Mouse (Mus musculus): ENCODE measurements around the gene Rgs10. TPM values are rescaled to one million over a fixed set of nuclear protein-coding genes. Genes with fewer than 3 reads are reported as not detected.
A peak's percentile ranks its signal among the peaks of the same experiment; 100 is the strongest.

The Rgs10 gene
- polyA plus RNA-seq, 1 experiment from 2014 or later, result 315 TPM

DNA sequence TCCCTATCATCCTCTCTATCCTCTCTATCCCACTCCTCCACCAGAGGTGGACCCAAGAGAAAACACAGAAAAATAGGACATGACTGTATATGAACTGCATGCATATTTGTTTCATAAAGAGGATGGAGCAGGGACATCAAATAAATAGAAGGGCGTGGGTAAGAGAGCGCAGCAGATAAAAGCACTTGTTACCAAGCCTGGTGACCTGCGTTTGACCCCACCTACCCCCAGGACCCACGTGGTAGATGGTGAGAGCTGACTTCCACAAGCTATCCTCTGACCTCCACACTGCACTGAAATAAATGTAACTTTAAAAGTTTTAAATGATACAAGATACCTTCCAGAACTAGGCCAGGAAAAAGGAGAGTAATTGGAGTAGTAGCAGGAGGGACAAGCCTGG is 24.8 kb downstream of the Rgs10 start:
- 80% methylated on average over 4 of the region's 4 CpGs for WGBS (ENCODE audit: missing documents)
- Histone ChIP-seq H3K79me2 (ENCODE audit: inconsistent target) (peaks cover 36% of the 10 kb centered on the region; the same call in 1 of the 2 replicates), H3K27ac (peak overlapping the region; percentile 100), H3K4me3 (ENCODE audit: inconsistent target) (no peak overlapping the region), H3K36me3 (ENCODE audit: inconsistent target) (peaks cover 3% of the 10 kb centered on the region; the same call in 1 of the 2 replicates)

GRCm38 (mm10) chr7:128392972-128393314 is 25.6 kb downstream of the Rgs10 start:
- Histone ChIP-seq H3K4me3 (ENCODE audit: inconsistent target) (no peak overlapping the region), H3K79me2 (ENCODE audit: inconsistent target) (peaks cover 29% of the 10 kb centered on the region; the same call in 1 of the 2 replicates), H3K36me3 (ENCODE audit: inconsistent target) (peaks cover 11% of the 10 kb centered on the region; the same call in 1 of the 2 replicates), H3K27ac (peak overlapping the region; percentile 100)
- WGBS (ENCODE audit: missing documents), result 15% methylated on average over 3 of the region's 5 CpGs

DNA sequence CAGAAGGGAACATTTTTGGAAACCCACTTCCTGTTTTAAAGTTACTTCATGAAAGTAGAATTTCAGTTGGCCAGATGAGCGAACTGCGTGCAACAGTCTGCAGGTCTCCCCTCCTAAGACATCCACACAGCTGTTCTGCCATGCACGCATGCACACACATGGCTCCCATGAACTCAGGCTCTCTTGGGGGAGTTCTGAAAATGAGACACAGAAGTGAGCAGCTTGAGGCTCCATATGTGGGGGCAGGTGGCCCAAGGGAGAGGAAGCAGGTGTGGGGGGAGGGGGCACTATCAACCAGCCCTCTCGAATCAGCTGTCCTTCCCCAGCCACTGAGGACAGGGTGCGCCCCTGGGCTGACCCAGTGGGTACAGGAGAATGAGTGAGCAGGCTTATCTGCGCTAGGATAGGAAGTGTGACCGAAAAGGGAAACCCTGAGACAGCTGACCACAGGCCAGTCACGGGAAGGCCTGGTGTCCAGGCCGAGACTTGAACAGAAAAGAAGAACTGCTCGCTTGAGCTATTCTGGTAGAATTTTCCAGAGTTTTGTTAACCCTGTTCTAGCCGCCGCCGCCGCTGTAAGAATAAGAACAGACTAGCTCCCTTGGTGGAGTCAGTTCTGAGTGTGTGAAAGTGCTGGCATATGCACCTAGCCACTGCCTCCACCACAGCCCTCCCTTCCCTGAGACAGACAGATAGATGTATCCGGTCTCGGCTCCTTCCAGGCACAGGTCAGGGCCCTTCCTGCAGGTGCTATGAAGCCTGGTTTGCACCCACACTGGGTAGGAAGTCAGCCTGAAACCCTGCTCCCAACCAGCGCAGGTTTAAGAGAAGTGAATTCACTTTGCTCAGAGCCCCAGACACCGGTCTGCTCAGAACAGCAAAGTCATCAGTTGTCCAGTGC is 26.2 kb downstream of the Rgs10 start:
- Histone ChIP-seq H3K36me3 (ENCODE audit: inconsistent target) (peaks cover 11% of the 10 kb centered on the region; the same call in 1 of the 2 replicates), H3K4me3 (ENCODE audit: inconsistent target) (no peak overlapping the region), H3K27ac (peak overlapping the region; percentile 100), H3K79me2 (ENCODE audit: inconsistent target) (peaks cover 23% of the 10 kb centered on the region; the same call in 1 of the 2 replicates)
- under 1% methylated on average over 18 of the region's 18 CpGs for WGBS (ENCODE audit: missing documents)

DNA sequence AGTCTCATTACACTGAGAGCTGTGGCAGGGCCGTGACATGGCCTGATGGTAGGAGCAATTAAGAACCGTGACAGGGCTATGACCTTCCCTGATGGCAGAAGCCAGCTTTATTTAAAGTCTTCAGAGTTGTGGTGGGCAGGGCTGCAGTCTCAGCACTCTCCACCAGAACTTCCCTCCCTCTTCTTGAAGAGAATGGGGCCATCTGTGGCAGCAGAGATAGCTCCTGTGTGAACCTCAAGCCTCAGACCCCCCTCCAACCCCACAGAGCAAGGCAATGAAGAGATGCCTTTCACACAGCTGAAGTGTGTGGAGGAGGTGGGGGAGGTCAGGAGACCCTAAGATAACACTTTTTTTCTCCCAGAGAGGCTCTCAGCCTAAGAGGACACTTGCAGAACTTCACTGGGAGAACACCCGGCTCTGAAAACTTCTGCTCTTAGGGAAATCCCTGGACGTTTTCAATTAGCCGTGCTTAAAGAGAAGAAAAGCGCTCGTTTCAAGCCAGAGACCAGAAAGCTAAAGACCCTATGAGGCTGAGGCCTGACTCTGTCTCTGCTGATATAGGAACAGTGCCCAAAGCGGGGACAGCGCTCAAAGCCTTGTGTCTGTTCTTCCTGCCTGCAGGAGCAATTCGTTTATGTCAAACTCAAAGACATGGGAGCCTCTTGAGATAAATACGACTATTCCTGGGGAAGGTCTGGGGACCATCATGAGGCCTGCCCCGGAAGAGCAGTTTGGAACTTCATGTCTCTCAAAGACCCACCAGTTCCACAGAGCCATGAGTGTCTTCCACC is 27.1 kb downstream of the Rgs10 start:
- 36% methylated on average over 12 of the region's 12 CpGs for WGBS (ENCODE audit: missing documents)
- Histone ChIP-seq H3K36me3 (ENCODE audit: inconsistent target) (peaks cover 11% of the 10 kb centered on the region; the same call in 1 of the 2 replicates), H3K4me3 (ENCODE audit: inconsistent target) (no peak overlapping the region), H3K27ac (peak overlapping the region; percentile 100), H3K79me2 (ENCODE audit: inconsistent target) (peaks cover 18% of the 10 kb centered on the region; the same call in 1 of the 2 replicates)

- peaks cover 20% of the 10 kb centered on the region; the same call in 1 of the 2 replicates for H3K36me3 ChIP-seq (ENCODE audit: inconsistent target)
- H3K4me3 ChIP-seq (ENCODE audit: inconsistent target), result no peak overlapping the region
- no peak overlapping the region for H3K27ac ChIP-seq
Observed at GRCm38 (mm10) chr7:128388968-128389367, 29.6 kb downstream of the Rgs10 start.

DNA sequence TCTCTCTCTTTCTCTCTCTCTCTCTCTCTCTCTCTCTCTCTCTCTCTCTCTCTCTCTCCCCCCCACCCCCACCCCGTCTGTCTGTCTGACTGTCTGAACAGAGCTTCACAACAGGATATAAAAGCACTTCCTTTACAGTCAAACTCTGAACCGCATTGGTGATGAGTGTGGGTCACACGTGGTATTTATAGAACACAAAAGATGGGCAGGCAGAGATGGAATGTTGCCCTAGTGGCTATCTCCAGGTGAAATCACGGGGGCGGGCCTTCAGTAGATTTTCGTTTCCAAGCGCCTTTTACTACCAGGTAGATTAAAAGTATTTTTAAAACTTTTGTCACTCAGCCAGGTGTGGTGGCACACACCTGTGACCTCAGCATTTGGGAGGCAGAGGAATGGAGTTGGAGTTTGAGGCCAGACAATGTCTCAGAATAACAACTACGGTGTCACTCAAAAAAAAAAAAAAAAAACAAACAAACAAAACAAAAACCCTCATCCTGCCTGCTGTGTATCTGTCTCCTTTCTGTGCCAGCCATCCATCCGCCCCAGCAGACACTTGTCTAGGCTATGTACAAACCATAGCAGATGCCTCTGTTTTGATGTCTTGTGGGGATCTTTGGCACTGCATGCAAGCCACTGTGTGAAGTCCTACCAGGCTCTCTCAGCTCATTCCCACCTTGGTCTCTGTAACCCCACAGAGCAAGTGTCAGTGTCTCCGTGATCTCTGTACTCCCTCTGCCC is 34.7 kb downstream of the Rgs10 start:
- 0 out of 2 replicates have a peak overlapping the region, but pooled peaks have one; percentile 12 for H3K27ac ChIP-seq
- H3K36me3 ChIP-seq (ENCODE audit: inconsistent target), result peaks cover 19% of the 10 kb centered on the region; the same call in 1 of the 2 replicates

More at GRCm38 (mm10) chr7:128388968-128389367, 29.6 kb downstream of the Rgs10 start:
- 92% methylated on average over 7 of the region's 7 CpGs for WGBS (ENCODE audit: missing documents)
- H3K79me2 ChIP-seq (ENCODE audit: inconsistent target), result peaks cover 19% of the 10 kb centered on the region; the same call in 1 of the 2 replicates

GRCm38 (mm10) chr7:128383189-128383725 is 35.3 kb downstream of the Rgs10 start:
- no peak overlapping the region for H3K4me3 ChIP-seq (ENCODE audit: inconsistent target)
- peaks cover 26% of the 10 kb centered on the region; the same call in 1 of the 2 replicates for H3K79me2 ChIP-seq (ENCODE audit: inconsistent target)
- 43% methylated on average over 7 of the region's 7 CpGs for WGBS (ENCODE audit: missing documents)
- peak overlapping the region; percentile 17 for H3K27ac ChIP-seq
- peaks cover 12% of the 10 kb centered on the region; the same call in 1 of the 2 replicates for H3K36me3 ChIP-seq (ENCODE audit: inconsistent target)

More for the DNA sequence above, 34.7 kb downstream of the Rgs10 start:
- H3K4me3 ChIP-seq (ENCODE audit: inconsistent target), result no peak overlapping the region
- 36% methylated on average over 9 of the region's 10 CpGs for WGBS (ENCODE audit: missing documents)
- H3K79me2 ChIP-seq (ENCODE audit: inconsistent target), result peaks cover 26% of the 10 kb centered on the region; the same call in 1 of the 2 replicates

DNA sequence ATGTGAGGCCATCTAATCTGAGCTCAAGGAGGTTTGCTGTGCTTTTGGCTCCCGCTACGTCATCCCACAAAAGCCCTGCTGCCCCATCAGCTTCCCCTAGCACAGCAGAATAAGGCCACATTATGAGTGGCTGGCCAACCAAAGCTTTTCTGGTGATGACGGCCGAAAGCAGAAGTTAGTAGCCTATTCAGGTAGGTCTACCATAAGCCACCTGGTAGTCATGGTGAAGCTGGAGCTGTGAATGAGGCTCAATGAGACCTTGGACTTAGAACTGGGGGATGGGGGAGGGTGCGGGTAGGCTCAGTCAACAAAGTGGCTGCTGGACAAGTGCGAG is 36.1 kb downstream of the Rgs10 start:
- H3K4me3 ChIP-seq (ENCODE audit: inconsistent target), result no peak overlapping the region

DNA sequence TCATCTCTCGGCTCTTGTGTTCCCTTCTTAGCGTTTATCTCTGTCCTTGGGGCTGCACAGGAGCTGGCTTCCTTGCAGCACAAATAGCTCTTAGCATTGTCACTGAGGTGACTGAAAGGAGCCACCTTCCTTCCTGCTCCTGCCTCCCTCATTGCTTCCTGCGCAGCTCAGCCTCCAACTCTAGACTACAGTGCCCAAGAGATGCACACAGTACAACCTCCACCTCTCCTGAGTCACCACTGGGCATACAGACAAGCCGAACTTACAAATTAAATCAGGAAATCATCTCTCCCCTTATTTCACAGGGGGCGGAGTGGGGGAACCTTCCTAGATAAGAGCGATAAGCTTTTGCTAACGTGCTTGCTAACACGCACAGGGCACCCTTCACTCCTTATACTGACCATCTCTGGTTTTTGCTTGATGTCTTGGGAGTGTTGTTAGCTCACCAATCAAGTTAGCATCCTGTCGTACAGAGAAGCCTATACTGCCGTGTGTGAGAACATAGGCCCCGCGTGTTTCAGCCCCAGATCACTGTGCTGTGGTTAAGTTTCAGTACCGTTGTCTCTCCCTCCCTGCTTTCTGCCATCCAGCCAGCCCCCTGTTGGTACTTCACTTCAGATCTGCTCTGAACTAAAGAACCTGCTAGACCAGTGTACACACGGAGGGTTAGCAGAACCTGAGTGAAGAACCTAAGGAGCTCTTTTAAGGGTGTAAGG is 36.6 kb downstream of the Rgs10 start:
- WGBS (ENCODE audit: missing documents), result 60% methylated on average over 14 of the region's 14 CpGs
- Histone ChIP-seq H3K79me2 (ENCODE audit: inconsistent target) (peaks cover 34% of the 10 kb centered on the region; the same call in 1 of the 2 replicates), H3K4me3 (ENCODE audit: inconsistent target) (no peak overlapping the region), H3K27ac (peak overlapping the region; percentile 97), H3K36me3 (ENCODE audit: inconsistent target) (peaks cover 16% of the 10 kb centered on the region; the same call in 1 of the 2 replicates)

More for the DNA sequence above, 36.1 kb downstream of the Rgs10 start:
- H3K27ac ChIP-seq, result peak overlapping the region; percentile 97
- 86% methylated on average over 6 of the region's 6 CpGs for WGBS (ENCODE audit: missing documents)
- H3K79me2 ChIP-seq (ENCODE audit: inconsistent target), result peaks cover 29% of the 10 kb centered on the region; the same call in 1 of the 2 replicates
- H3K36me3 ChIP-seq (ENCODE audit: inconsistent target), result peaks cover 10% of the 10 kb centered on the region; the same call in 1 of the 2 replicates

DNA sequence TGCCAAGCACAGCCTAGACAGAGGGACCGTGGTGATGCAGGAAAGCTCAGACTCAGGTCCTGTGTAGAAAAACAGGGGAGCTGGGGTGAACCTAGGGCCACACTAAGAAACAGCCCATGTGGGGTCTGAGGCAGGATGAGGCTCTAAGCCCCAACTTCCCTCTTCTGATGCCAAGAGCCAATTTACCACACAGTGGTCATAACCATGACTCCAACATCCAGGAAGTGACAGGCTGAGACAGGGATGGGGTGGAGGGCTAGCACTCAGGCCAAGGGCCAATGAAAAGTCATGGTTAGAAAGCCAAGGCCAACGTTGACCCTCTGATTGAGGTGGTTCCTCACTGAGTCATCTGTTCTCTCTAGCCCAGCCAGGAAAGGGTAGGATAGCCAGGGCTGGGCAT is 37.6 kb downstream of the Rgs10 start:
- WGBS (ENCODE audit: missing documents), result 3% methylated on average over 2 of the region's 2 CpGs
- Histone ChIP-seq H3K36me3 (ENCODE audit: inconsistent target) (peaks cover 25% of the 10 kb centered on the region; the same call in 1 of the 2 replicates), H3K79me2 (ENCODE audit: inconsistent target) (peaks cover 39% of the 10 kb centered on the region; the same call in 1 of the 2 replicates), H3K27ac (peak overlapping the region; percentile 97), H3K4me3 (ENCODE audit: inconsistent target) (no peak overlapping the region)

- 67% methylated on average over 14 of the region's 16 CpGs for whole genome bisulfite sequencing (ENCODE audit: missing documents)
- Histone ChIP-seq H3K4me3 (ENCODE audit: inconsistent target) (no peak overlapping the region), H3K36me3 (ENCODE audit: inconsistent target) (peaks cover 20% of the 10 kb centered on the region; the same call in 1 of the 2 replicates)
Observed at GRCm38 (mm10) chr7:128379162-128379805, 39.3 kb downstream of the Rgs10 start.

GRCm38 (mm10) chr7:128376206-128376701 is 42.3 kb downstream of the Rgs10 start:
- peaks cover 50% of the 10 kb centered on the region for H3K36me3 ChIP-seq (ENCODE audit: inconsistent target)
- no peak overlapping the region for H3K27ac ChIP-seq
- 88% methylated on average over 11 of the region's 11 CpGs for WGBS (ENCODE audit: missing documents)
- peaks cover 13% of the 10 kb centered on the region; the same call in 1 of the 2 replicates for H3K79me2 ChIP-seq (ENCODE audit: inconsistent target)
- H3K4me3 ChIP-seq (ENCODE audit: inconsistent target), result no peak overlapping the region

More at GRCm38 (mm10) chr7:128379162-128379805, 39.3 kb downstream of the Rgs10 start:
- Histone ChIP-seq H3K27ac (peak overlapping the region; percentile 97), H3K79me2 (ENCODE audit: inconsistent target) (peaks cover 32% of the 10 kb centered on the region; the same call in 1 of the 2 replicates)

Data from macrophage (primary cell).